Mouse (Mus musculus): Measurements from ENCODE around the gene Aff4.

- TF ChIP-seq CTCF (IDR thresholded peaks at IDR 0.05; ENCODE audit: extremely low read depth, insufficient read depth, low read length), result no peak
- TF ChIP-seq POLR2A (IDR thresholded peaks at IDR 0.05; ENCODE audit: extremely low read depth, insufficient read depth, low read length), result no peak
Measured at GRCm38 (mm10) chr11:53418048-53418447, 67.4 kb downstream of the Aff4 start.
